Comparison of ENCODE assay signal across 8 mouse cellular contexts in genomic region chr2:147895691-147896090, GRCm38 (mm10).
A peak's percentile ranks its signal among the peaks of the same experiment; 100 is the strongest.
DNase-seq lines count a peak whose midpoint lies in the region; ATAC-seq and TF ChIP-seq lines count a peak whose summit lies in the region.

No protein-coding gene starts in this region.

- H3K9ac ChIP-seq in heart, embryonic 11.5 days (ENCODE audit: low read depth, low read length), result no peak overlapping the region
- no peak overlapping the region for H3K9ac ChIP-seq in CH12.LX (ENCODE audit: insufficient read depth, low read depth)
- H3K9ac ChIP-seq in forebrain, postnatal 0 days, result no peak overlapping the region

- H3K4me3 ChIP-seq in heart, embryonic 11.5 days (ENCODE audit: low read depth, low read length), result no peak overlapping the region
- H3K4me3 ChIP-seq in CH12.LX (replicated peaks in 1 of 3; ENCODE audit: low read depth in 2 of 3, low read length in 2 of 3, poor library complexity in 1 of 3), result no peak overlapping the region
- H3K4me3 ChIP-seq in forebrain, postnatal 0 days (ENCODE audit: low read depth, low read length), result no peak overlapping the region

- in situ Hi-C loops in CH12.LX (cut with MboI; ENCODE audit: low pct_ligation_motif_present, low pct_unique_long_range_greater_than_20kb, low sequenced_read_pairs), result no loop called here

- TF ChIP-seq EP300 in CH12.LX (IDR thresholded peaks at IDR 0.05; ENCODE audit: low read length), result no peak

- no peak overlapping the region for H3K27ac ChIP-seq in heart, embryonic 11.5 days (ENCODE audit: low read depth, low read length)
- no peak overlapping the region for H3K27ac ChIP-seq in CH12.LX (ENCODE audit: insufficient read depth, low read depth)
- H3K27ac ChIP-seq in forebrain, postnatal 0 days (ENCODE audit: low read depth, low read length), result no peak overlapping the region

- H3K4me2 ChIP-seq in heart, embryonic 11.5 days, result no peak overlapping the region
- H3K4me2 ChIP-seq in CH12.LX (ENCODE audit: insufficient read depth, low read depth, poor library complexity, severe bottlenecking), result no peak overlapping the region
- H3K4me2 ChIP-seq in forebrain, postnatal 0 days (ENCODE audit: low read depth), result no peak overlapping the region

- TF ChIP-seq POLR2A in CH12.LX (IDR thresholded peaks at IDR 0.05; ENCODE audit: low read depth, low read length), result no peak

- ATAC-seq in heart, embryonic 11.5 days (replicated peaks; ENCODE audit: insufficient number of reproducible peaks, low FRiP score, low TSS enrichment), result no peak
- peak; percentile 59; the same call in 1 of the 2 replicates for ATAC-seq in forebrain, postnatal 0 days

- H3K27me3 ChIP-seq in heart, embryonic 11.5 days (ENCODE audit: control insufficient read depth, insufficient read depth, low read length), result no peaks in the 10 kb centered on the region
- H3K27me3 ChIP-seq in CH12.LX (replicated peaks), result peaks cover 14% of the 10 kb centered on the region
- H3K27me3 ChIP-seq in forebrain, postnatal 0 days (ENCODE audit: insufficient read depth, low read length), result no peaks in the 10 kb centered on the region

- H3K79me2 ChIP-seq in CH12.LX (replicated peaks; ENCODE audit: control insufficient read depth, extremely low read depth, insufficient read depth, poor library complexity, severe bottlenecking), result no peaks in the 10 kb centered on the region

- H3K36me3 ChIP-seq in heart, embryonic 11.5 days (ENCODE audit: control insufficient read depth, insufficient read depth, low read length), result no peaks in the 10 kb centered on the region
- no peaks in the 10 kb centered on the region for H3K36me3 ChIP-seq in CH12.LX (replicated peaks in 1 of 2; ENCODE audit: control insufficient read depth in 1 of 2, insufficient read depth in 1 of 2, low read length in 1 of 2)
- H3K36me3 ChIP-seq in forebrain, postnatal 0 days (ENCODE audit: insufficient read depth), result no peaks in the 10 kb centered on the region

- peak; percentile 71 to 85 for TF ChIP-seq CTCF in CH12.LX (conservative IDR thresholded peaks at IDR 0.05 in 1 of 2, IDR thresholded peaks at IDR 0.05 in 1 of 2; ENCODE audit: low read depth in 2 of 2, low read length in 2 of 2)
- TF ChIP-seq CTCF in forebrain, postnatal 0 days (IDR thresholded peaks at IDR 0.05; ENCODE audit: low read depth), result peak; percentile 75

- dilution Hi-C loops in CH12.LX (cut with MboI; ENCODE audit: extremely low pct_ligation_motif_present, extremely low pct_unique_long_range_greater_than_20kb, low sequenced_read_pairs), result no loop called here

- DNase-seq in heart, adult 18-20 months, result peak; percentile 9 to 51
- DNase-seq in CH12.LX (ENCODE audit: extremely low read depth), result peak; percentile 43
- DNase-seq in c-Kit-positive CD71-positive TER-119-negative erythroid progenitor cells, embryonic 14.5 days (ENCODE audit: low read depth), result peak; percentile 15
- peak; percentile 39 for DNase-seq in forebrain, postnatal 0 days
- peak; percentile 15 to 62 for DNase-seq in kidney, postnatal 36 days
- peak; percentile 60 for DNase-seq in lung, postnatal 36 days
- peak; percentile 15 for DNase-seq in testis, postnatal 14 days (ENCODE audit: low spot score)

- 3% methylated on average over 1 of the region's 1 CpGs for WGBS in heart, embryonic 11.5 days (ENCODE audit: insufficient replicate concordance)
- WGBS in forebrain, postnatal 0 days, result 0% methylated on average over 1 of the region's 1 CpGs

- H3K4me1 ChIP-seq in heart, embryonic 11.5 days (ENCODE audit: control insufficient read depth, insufficient read depth, low read length), result no peaks in the 10 kb centered on the region
- no peaks in the 10 kb centered on the region for H3K4me1 ChIP-seq in CH12.LX (ENCODE audit: control insufficient read depth in 1 of 2, insufficient read depth in 2 of 2)
- H3K4me1 ChIP-seq in forebrain, postnatal 0 days (ENCODE audit: insufficient read depth), result no peaks in the 10 kb centered on the region

- H3K9me3 ChIP-seq in heart, embryonic 11.5 days (replicated peaks; ENCODE audit: control insufficient read depth, low read length), result no peaks in the 10 kb centered on the region
- no peaks in the 10 kb centered on the region for H3K9me3 ChIP-seq in CH12.LX (replicated peaks; ENCODE audit: low read length)
- no peaks in the 10 kb centered on the region for H3K9me3 ChIP-seq in forebrain, postnatal 0 days (ENCODE audit: low read length)

- TF ChIP-seq RAD21 in CH12.LX (IDR thresholded peaks at IDR 0.05; ENCODE audit: low read depth, low read length), result peak; percentile 39

TF ChIP-seq in CH12.LX, 34 proteins besides CTCF, POLR2A, EP300 and RAD21:
- no peak for TF ChIP-seq ZNF384 (IDR thresholded peaks at IDR 0.05; ENCODE audit: low read depth, low read length)
- TF ChIP-seq SMC3 (IDR thresholded peaks at IDR 0.05; ENCODE audit: low read depth, low read length), result peak; percentile 22
- TF ChIP-seq BHLHE40 (IDR thresholded peaks at IDR 0.05; ENCODE audit: low read depth, low read length), result no peak
- no peak for TF ChIP-seq PAX5 (IDR thresholded peaks at IDR 0.05; ENCODE audit: low read length)
- no peak for TF ChIP-seq GABPA (IDR thresholded peaks at IDR 0.05; ENCODE audit: insufficient replicate concordance, low read depth, low read length)
